Mouse (Mus musculus): ENCODE data around the gene Tnn. TPM values are rescaled to one million over a fixed set of nuclear protein-coding genes. Genes with fewer than 3 reads are reported as not detected.

Gene Tnn
- polyA plus RNA-seq, 1 experiment from 2014 or later = 7.5 TPM

DNA sequence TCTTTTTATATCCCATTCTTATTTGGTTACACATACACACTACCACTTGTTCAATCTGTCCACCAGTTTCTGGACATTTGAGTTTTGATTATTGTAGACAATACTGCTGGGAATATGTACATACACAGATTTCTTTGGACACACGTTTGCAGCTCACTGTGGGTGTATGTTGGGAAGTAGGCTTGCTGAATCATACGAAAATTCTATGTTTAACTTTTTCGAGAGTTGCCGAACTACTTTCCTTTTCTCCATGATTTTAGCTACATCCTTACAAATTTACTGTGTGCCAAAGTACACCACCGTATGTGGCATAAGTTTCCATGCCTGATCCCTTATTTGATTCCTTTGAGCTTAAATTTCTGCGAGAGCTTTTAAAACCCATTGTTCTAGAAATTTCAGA lies 102.5 kb downstream of the Tnn start:
- Histone ChIP-seq H3K4me1 (0 out of 2 replicates have a peak, but pooled peaks cover 7% of the 10 kb centered on the region), H3K27me3 (no peaks in the 10 kb centered on the region), H3K4me3 (no peak overlapping the region), H3K27ac (no peak overlapping the region), H3K4me2 (no peak overlapping the region), H3K36me3 (no peaks in the 10 kb centered on the region), H3K9ac (no peak overlapping the region), H3K9me3 (no peaks in the 10 kb centered on the region)
- ATAC-seq (ENCODE audit: insufficient number of reproducible peaks, low FRiP score, low TSS enrichment, low read depth) = no peak
- WGBS = 87% methylated on average over 6 of the region's 6 CpGs

GRCm38 (mm10) chr1:160049131-160049880 lies 104.1 kb downstream of the Tnn start:
- no peak overlapping the region for H3K9ac ChIP-seq
- H3K36me3 ChIP-seq = no peaks in the 10 kb centered on the region
- no peaks in the 10 kb centered on the region for H3K9me3 ChIP-seq
- no peaks in the 10 kb centered on the region for H3K27me3 ChIP-seq
- no peak overlapping the region for H3K4me2 ChIP-seq
- WGBS = 75% methylated on average over 5 of the region's 5 CpGs
- no peak for ATAC-seq (ENCODE audit: insufficient number of reproducible peaks, low FRiP score, low TSS enrichment, low read depth)
- H3K4me1 ChIP-seq = peaks cover 11% of the 10 kb centered on the region; the same call in 1 of the 2 replicates
- no peak overlapping the region for H3K4me3 ChIP-seq
- no peak overlapping the region for H3K27ac ChIP-seq

DNA sequence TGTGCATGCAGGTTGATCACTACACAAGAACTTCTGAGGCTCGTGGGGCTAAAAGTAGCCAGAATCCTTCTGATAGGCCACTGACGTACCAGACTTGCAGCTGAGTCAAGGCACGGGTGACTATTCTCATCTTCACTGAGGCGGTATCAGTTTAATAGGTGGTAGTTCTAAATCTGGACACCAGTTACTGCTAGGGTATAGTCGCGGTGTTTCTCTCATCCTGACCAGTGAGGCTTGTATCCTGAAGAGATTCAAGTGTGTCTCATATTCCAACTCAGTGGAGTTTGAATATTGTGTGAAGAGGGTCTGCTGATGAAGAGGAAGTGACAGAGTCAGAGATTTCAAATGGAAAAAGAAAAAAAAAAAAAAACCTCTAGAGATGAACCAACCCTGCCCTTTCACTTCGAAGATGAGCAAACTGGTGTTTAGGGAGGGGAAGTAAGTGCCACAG lies 105.9 kb downstream of the Tnn start:
- ATAC-seq (ENCODE audit: insufficient number of reproducible peaks, low FRiP score, low TSS enrichment, low read depth) = no peak
- H3K4me1 ChIP-seq = peaks cover 19% of the 10 kb centered on the region; the same call in 1 of the 2 replicates
- 86% methylated on average over 7 of the region's 7 CpGs for WGBS
- no peaks in the 10 kb centered on the region for H3K9me3 ChIP-seq
- no peak overlapping the region for H3K9ac ChIP-seq
- H3K36me3 ChIP-seq = no peaks in the 10 kb centered on the region
- no peak overlapping the region for H3K27ac ChIP-seq
- no peak overlapping the region for H3K4me3 ChIP-seq
- H3K4me2 ChIP-seq = no peak overlapping the region
- no peaks in the 10 kb centered on the region for H3K27me3 ChIP-seq

DNA sequence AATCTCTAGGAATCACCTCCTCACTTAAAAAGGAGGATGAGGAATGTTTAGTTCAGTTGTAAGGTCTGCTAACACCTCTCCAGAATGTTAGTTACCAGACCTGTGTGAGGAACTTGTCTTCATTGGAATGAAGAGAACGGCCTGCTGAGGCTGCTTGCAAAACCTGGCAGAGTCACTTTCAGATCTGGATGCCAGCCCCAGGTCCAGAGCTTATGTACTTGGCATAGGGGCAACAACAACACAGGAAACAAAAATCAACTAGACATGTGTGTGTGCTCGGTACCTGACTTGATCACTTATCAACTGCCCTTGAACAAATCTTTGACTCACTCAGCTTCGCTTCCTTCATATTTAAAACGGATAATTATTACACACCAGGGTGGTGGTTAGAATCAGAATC lies 106.6 kb downstream of the Tnn start:
- Histone ChIP-seq H3K4me2 (0 out of 2 replicates have a peak overlapping the region, but pooled peaks have one; percentile 14), H3K36me3 (no peaks in the 10 kb centered on the region), H3K4me3 (no peak overlapping the region), H3K4me1 (peaks cover 19% of the 10 kb centered on the region; the same call in 1 of the 2 replicates), H3K9ac (no peak overlapping the region), H3K27ac (no peak overlapping the region), H3K9me3 (no peaks in the 10 kb centered on the region), H3K27me3 (no peaks in the 10 kb centered on the region)
- ATAC-seq (ENCODE audit: insufficient number of reproducible peaks, low FRiP score, low TSS enrichment, low read depth) = no peak
- 63% methylated on average over 4 of the region's 4 CpGs for WGBS

- no peak for ATAC-seq (ENCODE audit: insufficient number of reproducible peaks, low FRiP score, low TSS enrichment, low read depth)
- whole genome bisulfite sequencing = 80% methylated on average over 5 of the region's 5 CpGs
- no peaks in the 10 kb centered on the region for H3K36me3 ChIP-seq
- no peaks in the 10 kb centered on the region for H3K9me3 ChIP-seq
- no peak overlapping the region for H3K9ac ChIP-seq
- peaks cover 19% of the 10 kb centered on the region; the same call in 1 of the 2 replicates for H3K4me1 ChIP-seq
- H3K27ac ChIP-seq = no peak overlapping the region
- H3K4me2 ChIP-seq = peak overlapping the region; percentile 14; the same call in 1 of the 2 replicates
- H3K27me3 ChIP-seq = no peaks in the 10 kb centered on the region
- H3K4me3 ChIP-seq = no peak overlapping the region
These were observed 107.4 kb downstream of the Tnn start for GRCm38 (mm10) chr1:160045971-160046370.

DNA sequence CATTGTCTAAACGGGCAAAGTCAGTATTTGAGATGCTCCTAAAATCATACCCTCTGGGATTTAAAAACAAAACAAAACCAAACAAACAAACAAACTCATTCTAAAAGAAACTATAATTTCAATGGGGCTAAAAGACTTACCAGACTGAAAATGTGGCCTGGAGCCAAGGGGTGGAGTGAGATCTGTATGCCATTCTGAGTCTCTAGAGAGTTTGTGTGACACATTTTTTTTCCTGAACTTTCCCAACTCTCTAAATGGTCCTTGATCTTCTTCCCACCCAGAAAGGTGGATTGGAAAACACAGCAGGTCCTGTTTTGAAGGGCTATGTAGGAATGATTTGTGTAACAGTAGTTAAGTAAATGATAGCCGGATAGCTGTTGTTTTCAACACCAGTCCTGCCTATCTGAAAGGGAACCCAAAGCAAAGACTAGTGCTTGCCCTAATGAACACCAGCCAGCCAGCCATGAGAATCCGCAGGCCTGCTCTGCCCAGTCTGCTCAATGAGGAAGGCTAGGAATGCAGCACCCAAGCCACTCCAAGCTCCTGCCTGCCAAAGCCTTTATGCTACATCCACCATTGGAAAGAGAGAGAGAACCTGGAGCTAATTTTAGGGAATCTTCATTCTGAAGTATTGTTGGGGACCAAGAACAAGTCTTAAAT lies 108.2 kb downstream of the Tnn start:
- H3K36me3 ChIP-seq = no peaks in the 10 kb centered on the region
- WGBS = 59% methylated on average over 3 of the region's 3 CpGs
- H3K4me1 ChIP-seq = peaks cover 19% of the 10 kb centered on the region; the same call in 1 of the 2 replicates
- H3K27ac ChIP-seq = 0 out of 2 replicates have a peak overlapping the region, but pooled peaks have one; percentile 62
- H3K9me3 ChIP-seq = no peaks in the 10 kb centered on the region
- H3K4me2 ChIP-seq = peak overlapping the region; percentile 71
- peak overlapping the region; percentile 47 for H3K4me3 ChIP-seq
- ATAC-seq (ENCODE audit: insufficient number of reproducible peaks, low FRiP score, low TSS enrichment, low read depth) = no peak
- no peak overlapping the region; the same call in 1 of the 2 replicates for H3K9ac ChIP-seq
- H3K27me3 ChIP-seq = no peaks in the 10 kb centered on the region

GRCm38 (mm10) chr1:160044237-160045021 lies 109.0 kb downstream of the Tnn start, which contains the start of gene 4930523C07Rik:
Gene 4930523C07Rik, plus strand, starts transcription at chr1:160044382.
- H3K4me1 ChIP-seq = peaks cover 15% of the 10 kb centered on the region; the same call in 1 of the 2 replicates
- WGBS = 2% methylated on average over 33 of the region's 33 CpGs
- peak within 1 kb of the TSS; percentile 37 for H3K9ac ChIP-seq
- ATAC-seq (ENCODE audit: insufficient number of reproducible peaks, low FRiP score, low TSS enrichment, low read depth) = peak; percentile 44; the same call in 1 of the 2 replicates
- no peaks in the 10 kb centered on the region for H3K36me3 ChIP-seq
- H3K27me3 ChIP-seq = no peaks in the 10 kb centered on the region
- peak within 1 kb of the TSS; percentile 62 for H3K27ac ChIP-seq
- H3K9me3 ChIP-seq = no peaks in the 10 kb centered on the region
- peak within 1 kb of the TSS; percentile 71 for H3K4me2 ChIP-seq
- H3K4me3 ChIP-seq = peak within 1 kb of the TSS; percentile 47

DNA sequence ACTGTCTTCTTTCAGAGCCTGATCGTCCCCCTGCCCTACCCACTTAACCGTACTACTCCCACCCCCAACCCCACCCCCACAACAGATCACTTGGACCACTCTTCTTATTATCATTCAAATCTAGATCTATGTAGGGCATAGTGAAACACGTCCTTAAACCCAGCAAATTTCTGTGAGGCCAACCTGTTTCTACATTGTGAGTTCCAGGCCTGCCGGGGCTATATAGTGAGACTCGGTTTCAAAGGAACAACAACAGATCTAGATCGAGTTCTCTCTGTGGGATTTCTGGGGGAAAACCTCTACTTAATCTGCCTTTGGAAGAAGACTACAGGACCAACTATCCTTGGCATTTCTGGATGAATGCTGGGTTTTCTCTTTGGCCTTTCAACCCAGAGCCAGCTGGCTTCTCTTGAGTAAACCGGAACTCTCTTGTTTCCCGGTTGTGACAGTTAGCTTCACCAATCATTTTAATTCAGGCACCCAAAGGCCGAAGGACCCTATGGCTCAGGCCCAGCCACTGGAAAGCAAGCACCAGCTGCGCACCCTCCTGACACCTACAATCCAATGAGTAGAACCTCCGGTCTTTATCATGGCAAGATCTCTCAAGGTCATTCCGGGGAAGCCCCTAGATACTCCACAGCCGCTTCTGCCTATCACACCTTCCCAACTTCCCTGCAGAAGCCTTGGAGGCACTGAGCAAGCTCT lies 110.0 kb downstream of the Tnn start:
- H3K4me3 ChIP-seq = peak overlapping the region; percentile 47; the same call in 1 of the 2 replicates
- H3K4me2 ChIP-seq = peak overlapping the region; percentile 71
- H3K27ac ChIP-seq = peak overlapping the region; percentile 62; the same call in 1 of the 2 replicates
- WGBS = 86% methylated on average over 13 of the region's 13 CpGs
- H3K4me1 ChIP-seq = peaks cover 12% of the 10 kb centered on the region; the same call in 1 of the 2 replicates
- no peaks in the 10 kb centered on the region for H3K9me3 ChIP-seq
- ATAC-seq (ENCODE audit: insufficient number of reproducible peaks, low FRiP score, low TSS enrichment, low read depth) = no peak
- H3K36me3 ChIP-seq = no peaks in the 10 kb centered on the region
- no peak overlapping the region for H3K9ac ChIP-seq
- no peaks in the 10 kb centered on the region for H3K27me3 ChIP-seq

DNA sequence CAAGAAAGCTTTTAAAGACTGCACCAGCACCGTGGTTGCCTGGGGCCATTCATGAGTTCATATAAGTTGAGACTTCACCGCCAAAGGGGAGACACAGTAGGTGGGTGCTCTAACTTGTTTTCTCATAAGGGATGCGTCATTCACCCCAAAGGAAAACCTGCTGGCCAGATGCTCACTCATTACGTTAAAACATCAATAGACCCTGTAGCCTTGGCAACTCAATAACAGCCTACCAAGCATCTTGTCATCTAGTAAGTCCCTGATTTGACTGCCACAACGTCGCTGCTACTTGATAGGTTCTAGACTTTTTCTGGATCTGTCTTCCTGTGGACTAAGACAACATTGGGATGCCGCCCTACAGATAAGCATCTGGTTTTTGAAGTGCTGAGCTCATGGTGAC lies 111.0 kb downstream of the Tnn start:
- ATAC-seq (ENCODE audit: insufficient number of reproducible peaks, low FRiP score, low TSS enrichment, low read depth) = no peak
- no peak overlapping the region for H3K27ac ChIP-seq
- H3K4me3 ChIP-seq = no peak overlapping the region
- H3K9ac ChIP-seq = no peak overlapping the region
- H3K4me2 ChIP-seq = no peak overlapping the region
- H3K4me1 ChIP-seq = peaks cover 12% of the 10 kb centered on the region; the same call in 1 of the 2 replicates
- 68% methylated on average over 7 of the region's 7 CpGs for WGBS
- no peaks in the 10 kb centered on the region for H3K9me3 ChIP-seq
- H3K27me3 ChIP-seq = no peaks in the 10 kb centered on the region
- no peaks in the 10 kb centered on the region for H3K36me3 ChIP-seq

DNA sequence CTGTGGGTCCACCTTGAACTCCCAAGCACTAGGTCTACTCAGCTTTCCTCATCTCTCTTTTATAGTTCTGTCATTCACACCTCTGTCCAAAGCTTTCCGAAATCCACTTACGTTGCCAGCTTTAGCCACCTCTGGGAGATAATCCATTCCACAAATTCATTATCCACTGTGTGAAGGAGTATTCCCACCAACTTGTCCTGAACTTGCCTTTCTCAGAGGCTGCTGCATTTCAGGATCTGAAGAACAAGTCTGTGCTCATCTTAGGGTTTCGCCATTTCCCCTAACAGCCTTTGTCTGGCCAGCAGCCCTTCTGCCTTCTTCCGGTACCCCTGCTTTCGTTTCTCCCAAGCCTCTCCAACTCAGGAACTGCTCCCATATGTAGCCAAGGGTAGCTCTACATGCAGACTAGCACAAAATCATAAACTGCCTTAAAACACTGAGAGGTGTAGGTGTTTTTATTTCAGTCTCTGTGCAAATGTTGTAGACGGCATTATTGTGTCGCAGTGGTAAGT lies 112.1 kb downstream of the Tnn start:
- H3K4me3 ChIP-seq = no peak overlapping the region
- whole genome bisulfite sequencing = 73% methylated on average over 7 of the region's 7 CpGs
- ATAC-seq (ENCODE audit: insufficient number of reproducible peaks, low FRiP score, low TSS enrichment, low read depth) = no peak
- H3K27ac ChIP-seq = no peak overlapping the region
- H3K4me2 ChIP-seq = no peak overlapping the region
- no peak overlapping the region for H3K9ac ChIP-seq
- no peaks in the 10 kb centered on the region for H3K9me3 ChIP-seq
- no peaks in the 10 kb centered on the region for H3K27me3 ChIP-seq
- H3K4me1 ChIP-seq = peaks cover 12% of the 10 kb centered on the region; the same call in 1 of the 2 replicates
- no peaks in the 10 kb centered on the region for H3K36me3 ChIP-seq
